Mouse (Mus musculus) C2C12 (cell line): ENCODE results near the gene Pnrc1. TPM values are rescaled to one million over a fixed set of nuclear protein-coding genes. Genes with fewer than 3 reads are reported as not detected.

ENCODE experiments used
- H3K27me3 ChIP-seq: one replicate; pipeline ENCODE4 v1.6.1; 2011; ENCODE audit not compliant: control insufficient read depth, insufficient read depth, insufficient read length
- H3K36me3 ChIP-seq: one replicate; pipeline ENCODE4 v1.6.1; 2011; ENCODE audit not compliant: control insufficient read depth, insufficient read depth
- H3K4me3 ChIP-seq: one replicate; pipeline ENCODE4 v1.5.1; 2011; ENCODE audit warnings: mild to moderate bottlenecking, control low read depth; ENCODE audit not compliant: poor library complexity, insufficient read depth, severe bottlenecking
- H3K79me2 ChIP-seq: one replicate; pipeline ENCODE4 v1.6.1; 2011; ENCODE audit not compliant: control insufficient read depth, insufficient read depth
- H3K79me3 ChIP-seq: one replicate; pipeline ENCODE4 v1.6.1; 2011; ENCODE audit warnings: low read depth, control low read depth
- H3ac ChIP-seq: one replicate; pipeline ENCODE3; 2011; ENCODE audit warnings: low read depth; ENCODE audit not compliant: control insufficient read depth, insufficient read length
- CEBPB ChIP-seq: IDR thresholded peaks from one replicate; pipeline ENCODE4 v1.6.1; 2011; ENCODE audit warnings: low read depth, mild to moderate bottlenecking, control low read depth, moderate library complexity
- CTCF ChIP-seq: IDR thresholded peaks from one replicate; pipeline ENCODE4 v1.5.1; 2011; ENCODE audit not compliant: control insufficient read depth, insufficient read depth, insufficient read length
- FOSL1 ChIP-seq: IDR thresholded peaks from one replicate; pipeline ENCODE4 v1.8.0; 2011; ENCODE audit warnings: mild to moderate bottlenecking, low read length; ENCODE audit not compliant: poor library complexity, insufficient read depth, severe bottlenecking
- MAX ChIP-seq: IDR thresholded peaks from one replicate; pipeline ENCODE4 v1.6.1; 2011; ENCODE audit warnings: mild to moderate bottlenecking, control low read depth
- MYOD1 ChIP-seq: IDR thresholded peaks from one replicate; pipeline ENCODE4 v1.6.1; 2011; ENCODE audit warnings: low read depth; ENCODE audit not compliant: control insufficient read depth, insufficient read length
- MYOG ChIP-seq: IDR thresholded peaks from one replicate; pipeline ENCODE4 v1.6.1; 2011; ENCODE audit not compliant: control insufficient read depth, insufficient read length; ENCODE audit errors: extremely low read depth
- USF1 ChIP-seq: IDR thresholded peaks from one replicate; pipeline ENCODE4 v1.6.1; 2011; ENCODE audit warnings: low read depth, mild to moderate bottlenecking, control low read depth, moderate library complexity
- polyA plus RNA-seq: library from polyadenylated mRNA; unstranded; fragments of >200 nt; fragmentation: generic; extraction: Trizol; gene quantifications from one replicate; pipeline ENCODE4 v1.2.1, GENCODE M21; 2012; ENCODE audit warnings: missing spikeins

Pnrc1 gene
- polyA plus RNA-seq, 1 experiment: 9.1 TPM

GRCm38 (mm10) chr4:33243016-33243758, 46.8 kb downstream of the Pnrc1 start:
- TF ChIP-seq FOSL1: no peak
- TF ChIP-seq MAX: no peak
- no peak for TF ChIP-seq CTCF
- no peak for TF ChIP-seq MYOG
- TF ChIP-seq CEBPB: no peak
- TF ChIP-seq USF1: no peak
- no peak for TF ChIP-seq MYOD1
- Histone ChIP-seq H3K79me2 (peaks cover 29% of the 10 kb centered on the region), H3K4me3 (no peak overlapping the region), H3K79me3 (peaks cover 11% of the 10 kb centered on the region), H3K36me3 (peaks cover 18% of the 10 kb centered on the region), H3ac (no peak overlapping the region), H3K27me3 (no peaks in the 10 kb centered on the region)

GRCm38 (mm10) chr4:33242536-33242935, 47.4 kb downstream of the Pnrc1 start:
- H3K36me3 ChIP-seq: peaks cover 18% of the 10 kb centered on the region
- no peak overlapping the region for H3ac ChIP-seq
- H3K27me3 ChIP-seq: no peaks in the 10 kb centered on the region
- H3K79me3 ChIP-seq: peaks cover 11% of the 10 kb centered on the region
- TF ChIP-seq MYOG (no peak), USF1 (no peak), CEBPB (no peak), MAX (no peak), FOSL1 (no peak), CTCF (no peak), MYOD1 (no peak)
- H3K4me3 ChIP-seq: no peak overlapping the region
- H3K79me2 ChIP-seq: peaks cover 29% of the 10 kb centered on the region

GRCm38 (mm10) chr4:33230881-33231280, 59.1 kb downstream of the Pnrc1 start:
- H3K36me3 ChIP-seq: no peaks in the 10 kb centered on the region
- TF ChIP-seq MYOG (no peak), FOSL1 (no peak), MAX (no peak), CTCF (no peak), MYOD1 (no peak), CEBPB (no peak), USF1 (no peak)
- no peak overlapping the region for H3ac ChIP-seq
- peaks cover 9% of the 10 kb centered on the region for H3K27me3 ChIP-seq
- no peak overlapping the region for H3K4me3 ChIP-seq
- H3K79me2 ChIP-seq: no peaks in the 10 kb centered on the region
- no peaks in the 10 kb centered on the region for H3K79me3 ChIP-seq

- no peak overlapping the region for H3K4me3 ChIP-seq
- no peaks in the 10 kb centered on the region for H3K79me2 ChIP-seq
- no peak for TF ChIP-seq CEBPB
- no peak for TF ChIP-seq USF1
- TF ChIP-seq MAX: no peak
- no peak for TF ChIP-seq CTCF
- no peak for TF ChIP-seq MYOG
- TF ChIP-seq FOSL1: no peak
- no peak for TF ChIP-seq MYOD1
- no peak overlapping the region for H3ac ChIP-seq
- no peaks in the 10 kb centered on the region for H3K79me3 ChIP-seq
- no peaks in the 10 kb centered on the region for H3K36me3 ChIP-seq
- peaks cover 9% of the 10 kb centered on the region for H3K27me3 ChIP-seq
Observed at GRCm38 (mm10) chr4:33229639-33230038, 60.3 kb downstream of the Pnrc1 start.

- Histone ChIP-seq H3K79me3 (no peaks in the 10 kb centered on the region), H3K4me3 (no peak overlapping the region), H3K36me3 (no peaks in the 10 kb centered on the region), H3ac (no peak overlapping the region), H3K27me3 (peaks cover 3% of the 10 kb centered on the region), H3K79me2 (no peaks in the 10 kb centered on the region)
- no peak for TF ChIP-seq USF1
- TF ChIP-seq MYOG: no peak
- TF ChIP-seq FOSL1: no peak
- no peak for TF ChIP-seq CTCF
- TF ChIP-seq MYOD1: no peak
- TF ChIP-seq CEBPB: no peak
- no peak for TF ChIP-seq MAX
Observed at GRCm38 (mm10) chr4:33227164-33227563, 62.8 kb downstream of the Pnrc1 start.

- no peak overlapping the region for H3ac ChIP-seq
- peaks cover 3% of the 10 kb centered on the region for H3K27me3 ChIP-seq
- no peak for TF ChIP-seq MYOD1
- TF ChIP-seq USF1: no peak
- no peak for TF ChIP-seq CTCF
- TF ChIP-seq CEBPB: no peak
- TF ChIP-seq MYOG: no peak
- TF ChIP-seq FOSL1: no peak
- no peaks in the 10 kb centered on the region for H3K79me2 ChIP-seq
- no peaks in the 10 kb centered on the region for H3K36me3 ChIP-seq
- H3K4me3 ChIP-seq: no peak overlapping the region
- H3K79me3 ChIP-seq: no peaks in the 10 kb centered on the region
Observed at GRCm38 (mm10) chr4:33224003-33224675, 65.8 kb downstream of the Pnrc1 start.
